Comparison of ENCODE assay signal across 8 mouse cellular contexts in genomic region chr10:62725771-62726687, GRCm38 (mm10). TPM values are rescaled to one million over a fixed set of nuclear protein-coding genes. Genes with fewer than 3 reads are reported as not detected.
DNase-seq lines count a peak whose midpoint lies in the region; ATAC-seq lines count a peak whose summit lies in the region.

Stox1 (minus strand) TSS chr10:62726128.

- H3K27ac ChIP-seq in limb, embryonic 13.5 days: no peak within 1 kb of the TSS
- peak within 1 kb of the TSS; percentile 63; the same call in 1 of the 2 replicates for H3K27ac ChIP-seq in midbrain, embryonic 14.5 days (replicated peaks; ENCODE audit: low read depth, low read length)

- peak within 1 kb of the TSS; percentile 87 for H3K4me2 ChIP-seq in limb, embryonic 13.5 days (replicated peaks)
- H3K4me2 ChIP-seq in midbrain, embryonic 14.5 days (ENCODE audit: low read length): peak within 1 kb of the TSS; percentile 85

- peak within 1 kb of the TSS; percentile 64 for H3K4me3 ChIP-seq in erythroblast, embryonic 14.5 days (replicated peaks)
- peak within 1 kb of the TSS; percentile 75 for H3K4me3 ChIP-seq in limb, embryonic 13.5 days
- peak within 1 kb of the TSS; percentile 64 for H3K4me3 ChIP-seq in midbrain, embryonic 14.5 days (replicated peaks; ENCODE audit: low read depth, low read length)

- no peaks in the 10 kb centered on the region for H3K36me3 ChIP-seq in erythroblast, embryonic 14.5 days (ENCODE audit: control insufficient read depth)
- no peaks in the 10 kb centered on the region for H3K36me3 ChIP-seq in limb, embryonic 13.5 days
- H3K36me3 ChIP-seq in midbrain, embryonic 14.5 days (ENCODE audit: control insufficient read depth, insufficient read depth, low read length): no peaks in the 10 kb centered on the region

- no peak for ATAC-seq in erythroblast, adult 5-6 weeks (replicated peaks; ENCODE audit: low FRiP score, poor library complexity, severe bottlenecking)
- ATAC-seq in limb, embryonic 13.5 days (ENCODE audit: low FRiP score, low read depth): peak; percentile 76
- ATAC-seq in midbrain, embryonic 14.5 days (ENCODE audit: low FRiP score, low TSS enrichment): peak; percentile 88

- peak; percentile 78 for DNase-seq in embryo, embryonic 9.5 days (ENCODE audit: extremely low spot score)
- DNase-seq in heart, adult 9 months (ENCODE audit: low spot score in 2 of 2): peak; percentile 6 to 15
- peak; percentile 15 for DNase-seq in kidney, adult 9 months
- DNase-seq in midbrain, embryonic 14.5 days: peak; percentile 92
- peak; percentile 20 to 34 for DNase-seq in spleen, postnatal 36 days (ENCODE audit: low spot score in 2 of 2)

- peaks cover 71% of the 10 kb centered on the region for H3K27me3 ChIP-seq in erythroblast, embryonic 14.5 days (ENCODE audit: control insufficient read depth)
- H3K27me3 ChIP-seq in limb, embryonic 13.5 days: peaks cover 38% of the 10 kb centered on the region
- H3K27me3 ChIP-seq in midbrain, embryonic 14.5 days (ENCODE audit: control insufficient read depth, insufficient read depth, low read length): no peaks in the 10 kb centered on the region; the same call in 1 of the 2 replicates

- WGBS in limb, embryonic 13.5 days: 2% methylated on average over 63 of the region's 85 CpGs
- under 1% methylated on average over 85 of the region's 85 CpGs for WGBS in midbrain, embryonic 14.5 days

- H3K9ac ChIP-seq in limb, embryonic 13.5 days: peak within 1 kb of the TSS; percentile 67
- H3K9ac ChIP-seq in midbrain, embryonic 14.5 days (replicated peaks; ENCODE audit: low read length): peak within 1 kb of the TSS; percentile 68

- H3K4me1 ChIP-seq in erythroblast, embryonic 14.5 days (ENCODE audit: control insufficient read depth): peaks cover 10% of the 10 kb centered on the region
- H3K4me1 ChIP-seq in limb, embryonic 13.5 days: peaks cover 13% of the 10 kb centered on the region
- H3K4me1 ChIP-seq in midbrain, embryonic 14.5 days (ENCODE audit: control insufficient read depth, insufficient read depth, low read length): no peaks in the 10 kb centered on the region; the same call in 1 of the 2 replicates

- H3K9me3 ChIP-seq in erythroblast, embryonic 14.5 days (ENCODE audit: control insufficient read depth, low read length): no peaks in the 10 kb centered on the region
- no peaks in the 10 kb centered on the region for H3K9me3 ChIP-seq in limb, embryonic 13.5 days
- no peaks in the 10 kb centered on the region for H3K9me3 ChIP-seq in midbrain, embryonic 14.5 days (ENCODE audit: control insufficient read depth, low read length)

RNA-seq across cellular contexts. Expression of gene Stox1, which starts in this region (rescaled TPM):
- polyA plus RNA-seq in erythroblast, embryonic 14.5 days (2012): not detected in 2 replicates
- total RNA-seq in erythroblast, adult 5-6 weeks (2015; ENCODE audit: low replicate concordance): not detected in 2 replicates
- total RNA-seq in erythroblast, adult 5-6 weeks (2017; ENCODE audit: low replicate concordance): not detected in 2 replicates
- polyA plus RNA-seq in limb, embryonic 13.5 days (2015; fragmentation: Nextera tagmentation; extraction: Ambion mirVana): 1.1 TPM in 2 replicates
- 2.7 and 2.9 TPM in 2 replicates for polyA plus RNA-seq in midbrain, embryonic 14.5 days (2014; fragmentation: Nextera tagmentation; extraction: Ambion mirVana)

Comparison
In these comparisons a context has a peak if more than half of its experiments do, and no peak if none do; other contexts are left out.
1. DNase-seq: peak in every context shown above with its lines; median percentile 92 in midbrain, embryonic 14.5 days; 78 in embryo, embryonic 9.5 days; 27 in spleen, postnatal 36 days; 15 in kidney, adult 9 months; 10 in heart, adult 9 months.